Mouse (Mus musculus) T-cell, adult 2 months (primary cell): ENCODE measurements at regions not wholly inside any gene's neighbourhood (a gene's known extent, or its start where the extent isn't known, plus 50 kb on each side); places are given as distances from the start of the nearest gene placed in this dataset.

ENCODE experiments used
- DNase-seq: peaks from one replicate; pipeline ENCODE4 v3.0.0; 2022; ENCODE audit warnings: low spot score

GRCm38 (mm10) chr8:11979056-11979455 is 138.8 kb downstream of the Tex29 start:
- DNase-seq: no peak

- DNase-seq: no peak
Observed at GRCm38 (mm10) chr8:11981458-11981857, 141.2 kb downstream of the Tex29 start.

- no peak for DNase-seq
Observed at GRCm38 (mm10) chr8:11990024-11990423, 149.8 kb downstream of the Tex29 start.

- no peak for DNase-seq
Observed at GRCm38 (mm10) chr8:11999736-12000458, 159.6 kb downstream of the Tex29 start.

- no peak for DNase-seq
Observed at GRCm38 (mm10) chr8:12000459-12000789, 160.2 kb downstream of the Tex29 start.

- DNase-seq: no peak
Observed at GRCm38 (mm10) chr8:12004241-12004640, 164.0 kb downstream of the Tex29 start.

GRCm38 (mm10) chr8:12012769-12013168 is 172.5 kb downstream of the Tex29 start:
- DNase-seq: no peak

GRCm38 (mm10) chr8:12017750-12018149 is 177.5 kb downstream of the Tex29 start:
- no peak for DNase-seq

- no peak for DNase-seq
Observed at GRCm38 (mm10) chr8:12019272-12019671, 179.0 kb downstream of the Tex29 start.

GRCm38 (mm10) chr8:12023669-12024390 is 183.6 kb downstream of the Tex29 start:
- DNase-seq: no peak

- DNase-seq: no peak
Observed at GRCm38 (mm10) chr8:12030363-12031116, 190.3 kb downstream of the Tex29 start.

- no peak for DNase-seq
Observed at GRCm38 (mm10) chr8:12031796-12032195, 191.5 kb downstream of the Tex29 start.

- no peak for DNase-seq
Observed at GRCm38 (mm10) chr8:12032386-12032785, 192.1 kb downstream of the Tex29 start.

- no peak for DNase-seq
Observed at GRCm38 (mm10) chr8:12036349-12036748, 196.1 kb downstream of the Tex29 start.

- no peak for DNase-seq
Observed at GRCm38 (mm10) chr8:12040924-12041323, 200.7 kb downstream of the Tex29 start.

GRCm38 (mm10) chr8:12041662-12042061 is 201.4 kb downstream of the Tex29 start:
- DNase-seq: no peak

GRCm38 (mm10) chr8:12050841-12051240 is 210.6 kb downstream of the Tex29 start:
- no peak for DNase-seq

GRCm38 (mm10) chr8:12051357-12051756 is 211.1 kb downstream of the Tex29 start:
- DNase-seq: no peak

- DNase-seq: no peak
Observed at GRCm38 (mm10) chr8:12055931-12056330, 215.7 kb downstream of the Tex29 start.

- DNase-seq: no peak
Observed at GRCm38 (mm10) chr8:12061237-12061636, 217.4 kb upstream of the A230072I06Rik start.

- no peak for DNase-seq
Observed at GRCm38 (mm10) chr8:12062710-12063109, 215.9 kb upstream of the A230072I06Rik start.

GRCm38 (mm10) chr8:12064664-12065063 is 214.0 kb upstream of the A230072I06Rik start:
- DNase-seq: no peak

GRCm38 (mm10) chr8:12066454-12066853 is 212.2 kb upstream of the A230072I06Rik start:
- DNase-seq: no peak
